Mouse (Mus musculus): Measurements from ENCODE around the gene Rapgef3.

DNA sequence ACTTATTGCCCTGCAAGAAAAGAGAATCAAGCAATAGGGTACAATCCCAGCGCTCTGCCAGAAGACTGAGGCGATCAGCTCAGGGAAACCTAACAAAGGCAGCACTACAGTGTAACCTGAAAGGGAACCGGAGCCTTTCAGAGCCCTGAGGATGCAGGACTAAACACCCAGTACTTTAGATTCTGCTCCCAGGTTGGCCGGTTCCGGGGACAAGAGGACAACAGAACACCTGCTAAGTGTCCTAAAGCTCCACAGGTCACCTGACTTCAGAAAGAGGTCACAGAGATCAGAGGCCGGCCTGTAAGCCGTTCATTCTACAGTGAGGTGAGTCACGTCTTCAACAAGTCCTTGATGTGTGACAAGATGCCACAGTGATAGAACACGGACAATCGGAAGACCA, 71.2 kb downstream of the Rapgef3 start:
- TF ChIP-seq CTCF (IDR thresholded peaks at IDR 0.05; ENCODE audit: control insufficient read depth, insufficient read depth, insufficient read length) (no peak), MAX (IDR thresholded peaks at IDR 0.05) (no peak), USF1 (IDR thresholded peaks at IDR 0.05; ENCODE audit: low read depth) (no peak), CEBPB (IDR thresholded peaks at IDR 0.05; ENCODE audit: low read depth) (no peak), FOSL1 (IDR thresholded peaks at IDR 0.05; ENCODE audit: insufficient read depth, low read length, poor library complexity, severe bottlenecking) (no peak), MYOD1 (IDR thresholded peaks at IDR 0.05; ENCODE audit: control insufficient read depth, insufficient read length, low read depth) (no peak)

Measured in C2C12 (cell line).